ENCODE assay signal across 8 mouse cellular contexts in genomic region chr5:138256094-138256467, GRCm38 (mm10). TPM values are rescaled to one million over a fixed set of nuclear protein-coding genes. Genes with fewer than 3 reads are reported as not detected.
DNase-seq lines count a peak whose midpoint lies in the region; ATAC-seq and TF ChIP-seq lines count a peak whose summit lies in the region.

No protein-coding gene starts in this region.

- no peaks in the 10 kb centered on the region for H3K9me3 ChIP-seq in embryonic facial prominence, embryonic 12.5 days
- no peaks in the 10 kb centered on the region for H3K9me3 ChIP-seq in hindbrain, embryonic 16.5 days (ENCODE audit: control insufficient read depth, low read length)
- H3K9me3 ChIP-seq in midbrain, postnatal 0 days (ENCODE audit: low read length), result no peaks in the 10 kb centered on the region

- H3K4me3 ChIP-seq in layer of hippocampus, adult 2 months, result peak overlapping the region; percentile 95
- H3K4me3 ChIP-seq in embryonic facial prominence, embryonic 12.5 days, result peak overlapping the region; percentile 68
- H3K4me3 ChIP-seq in hindbrain, embryonic 16.5 days (ENCODE audit: low read length), result peak overlapping the region; percentile 76
- H3K4me3 ChIP-seq in midbrain, postnatal 0 days (ENCODE audit: low read depth, low read length), result peak overlapping the region; percentile 66

- no peak for ATAC-seq in embryonic facial prominence, embryonic 12.5 days (ENCODE audit: insufficient number of reproducible peaks, insufficient read depth, low FRiP score, low TSS enrichment)
- ATAC-seq in hindbrain, embryonic 16.5 days, result no peak; the same call in 1 of the 2 replicates
- peak; percentile 8; the same call in 1 of the 2 replicates for ATAC-seq in midbrain, postnatal 0 days (ENCODE audit: low FRiP score)

- TF ChIP-seq CTCF in layer of hippocampus, adult 2 months (conservative IDR thresholded peaks at IDR 0.05), result no peak
- TF ChIP-seq CTCF in midbrain, postnatal 0 days (IDR thresholded peaks at IDR 0.05), result no peak

- 0 out of 2 replicates have a peak, but pooled peaks cover 4% of the 10 kb centered on the region for H3K4me1 ChIP-seq in embryonic facial prominence, embryonic 12.5 days
- H3K4me1 ChIP-seq in hindbrain, embryonic 16.5 days (ENCODE audit: control insufficient read depth, insufficient read depth, low read depth, low read length), result peaks cover 12% of the 10 kb centered on the region
- 0 out of 2 replicates have a peak, but pooled peaks cover 2% of the 10 kb centered on the region for H3K4me1 ChIP-seq in midbrain, postnatal 0 days (ENCODE audit: insufficient read depth, low read length)

- no peaks in the 10 kb centered on the region for H3K27me3 ChIP-seq in embryonic facial prominence, embryonic 12.5 days
- no peaks in the 10 kb centered on the region for H3K27me3 ChIP-seq in hindbrain, embryonic 16.5 days (replicated peaks; ENCODE audit: control insufficient read depth, insufficient read depth, low read length)
- H3K27me3 ChIP-seq in midbrain, postnatal 0 days (ENCODE audit: insufficient read depth, low read length), result no peaks in the 10 kb centered on the region

- H3K4me2 ChIP-seq in embryonic facial prominence, embryonic 12.5 days (replicated peaks), result peak overlapping the region; percentile 61
- peak overlapping the region; percentile 97 for H3K4me2 ChIP-seq in hindbrain, embryonic 16.5 days (ENCODE audit: low read length)
- H3K4me2 ChIP-seq in midbrain, postnatal 0 days (ENCODE audit: low read depth, low read length, poor library complexity, severe bottlenecking), result peak overlapping the region; percentile 89

- peak overlapping the region; percentile 93 for H3K27ac ChIP-seq in layer of hippocampus, adult 2 months
- H3K27ac ChIP-seq in embryonic facial prominence, embryonic 12.5 days, result 0 out of 2 replicates have a peak overlapping the region, but pooled peaks have one; percentile 41
- peak overlapping the region; percentile 87 for H3K27ac ChIP-seq in hindbrain, embryonic 16.5 days (ENCODE audit: low read depth, low read length)
- H3K27ac ChIP-seq in midbrain, postnatal 0 days (ENCODE audit: low read depth, low read length), result peak overlapping the region; percentile 85

- peaks cover 28% of the 10 kb centered on the region for H3K36me3 ChIP-seq in embryonic facial prominence, embryonic 12.5 days
- H3K36me3 ChIP-seq in hindbrain, embryonic 16.5 days (ENCODE audit: control insufficient read depth, insufficient read depth, low read length), result peaks cover 21% of the 10 kb centered on the region
- H3K36me3 ChIP-seq in midbrain, postnatal 0 days (ENCODE audit: insufficient read depth, low read length), result peaks cover 26% of the 10 kb centered on the region

- DNase-seq in layer of hippocampus, adult 2 months (ENCODE audit: low spot score in 2 of 2), result peak in 1 of 2 experiments; percentile 23
- DNase-seq in layer of hippocampus, adult 9-10 months (ENCODE audit: low spot score), result no peak
- no peak for DNase-seq in midbrain, postnatal 0 days (ENCODE audit: low spot score)
- DNase-seq in right cerebral cortex, postnatal 25 days, result no peak
- DNase-seq in gastrocnemius, adult 18-20 months (ENCODE audit: low spot score), result no peak
- no peak for DNase-seq in MN1 (ENCODE audit: low spot score)

- WGBS in embryonic facial prominence, embryonic 12.5 days, result 28% methylated on average over 7 of the region's 7 CpGs
- WGBS in hindbrain, embryonic 16.5 days, result 13% methylated on average over 7 of the region's 7 CpGs
- WGBS in midbrain, postnatal 0 days, result 21% methylated on average over 7 of the region's 7 CpGs

- peak overlapping the region; percentile 61 for H3K9ac ChIP-seq in embryonic facial prominence, embryonic 12.5 days
- peak overlapping the region; percentile 78 for H3K9ac ChIP-seq in hindbrain, embryonic 16.5 days (ENCODE audit: low read depth, low read length)
- H3K9ac ChIP-seq in midbrain, postnatal 0 days (replicated peaks; ENCODE audit: low read length, poor library complexity, severe bottlenecking), result peak overlapping the region; percentile 79

RNA-seq across cellular contexts. Expression of gene Lamtor4, which starts 0.8 kb away (rescaled TPM):
- total RNA-seq in layer of hippocampus, adult 2 months (2021), result 10 to 100 TPM; 60.0 to 60.9 TPM
- 50.9 and 57.0 TPM in 2 replicates for polyA plus RNA-seq in embryonic facial prominence, embryonic 12.5 days (2016; fragmentation: Nextera tagmentation; extraction: Ambion mirVana)
- polyA plus RNA-seq in hindbrain, embryonic 16.5 days (2015; fragmentation: Nextera tagmentation; extraction: Ambion mirVana), result 107 and 120 TPM in 2 replicates
- 59.1 and 79.6 TPM in 2 replicates for total RNA-seq in midbrain, postnatal 0 days (2014; rRNA removed)
- 99.8 and 104 TPM in 2 replicates for polyA plus RNA-seq in midbrain, postnatal 0 days (2015; fragmentation: Nextera tagmentation; extraction: Ambion mirVana)
- 10 to 100 TPM; 47.2 to 51.1 TPM for total RNA-seq in gastrocnemius, adult 18-20 months (2021)

RNA-seq across cellular contexts. Expression of gene BC037034, which starts 7.8 kb away (rescaled TPM):
- total RNA-seq in layer of hippocampus, adult 2 months (2021), result 10 to 100 TPM; 68.1 to 77.0 TPM
- polyA plus RNA-seq in embryonic facial prominence, embryonic 12.5 days (2016; fragmentation: Nextera tagmentation; extraction: Ambion mirVana), result 11.3 and 12.3 TPM in 2 replicates
- polyA plus RNA-seq in hindbrain, embryonic 16.5 days (2015; fragmentation: Nextera tagmentation; extraction: Ambion mirVana), result 15.3 and 18.4 TPM in 2 replicates
- 73.1 and 79.2 TPM in 2 replicates for total RNA-seq in midbrain, postnatal 0 days (2014; rRNA removed)
- 15.4 and 17.3 TPM in 2 replicates for polyA plus RNA-seq in midbrain, postnatal 0 days (2015; fragmentation: Nextera tagmentation; extraction: Ambion mirVana)
- total RNA-seq in gastrocnemius, adult 18-20 months (2021), result 1 to 10 TPM; 2.7 to 3.2 TPM

RNA-seq across cellular contexts. Expression of gene Gal3st4, which starts 16.6 kb away (rescaled TPM):
- total RNA-seq in layer of hippocampus, adult 2 months (2021), result 1 to 10 TPM; 3.2 to 3.7 TPM
- 3.7 and 4.3 TPM in 2 replicates for polyA plus RNA-seq in embryonic facial prominence, embryonic 12.5 days (2016; fragmentation: Nextera tagmentation; extraction: Ambion mirVana)
- polyA plus RNA-seq in hindbrain, embryonic 16.5 days (2015; fragmentation: Nextera tagmentation; extraction: Ambion mirVana), result 2.1 and 2.7 TPM in 2 replicates
- total RNA-seq in midbrain, postnatal 0 days (2014; rRNA removed), result 0.71 and 1.4 TPM in 2 replicates
- polyA plus RNA-seq in midbrain, postnatal 0 days (2015; fragmentation: Nextera tagmentation; extraction: Ambion mirVana), result 1.7 TPM in 2 replicates
- under 1 TPM in 1 of 2 experiments, not detected in 1; 0.14 TPM for total RNA-seq in gastrocnemius, adult 18-20 months (2021)

RNA-seq across cellular contexts. Expression of gene Gm43720, which starts 23.7 kb away (rescaled TPM):
- total RNA-seq in layer of hippocampus, adult 2 months (2021), result under 1 TPM in 1 of 2 experiments, not detected in 1; 0.12 TPM
- polyA plus RNA-seq in embryonic facial prominence, embryonic 12.5 days (2016; fragmentation: Nextera tagmentation; extraction: Ambion mirVana), result 0.23 TPM in 1 of 2 replicates, not detected in the other
- 0.04 and 0.12 TPM in 2 replicates for polyA plus RNA-seq in hindbrain, embryonic 16.5 days (2015; fragmentation: Nextera tagmentation; extraction: Ambion mirVana)
- 0.11 TPM in 1 of 2 replicates, not detected in the other for total RNA-seq in midbrain, postnatal 0 days (2014; rRNA removed)
- 0.05 TPM in 1 of 2 replicates, not detected in the other for polyA plus RNA-seq in midbrain, postnatal 0 days (2015; fragmentation: Nextera tagmentation; extraction: Ambion mirVana)
- total RNA-seq in gastrocnemius, adult 18-20 months (2021), result not detected

RNA-seq across cellular contexts. Expression of gene Gpc2, which starts 23.7 kb away (rescaled TPM):
- 1 to 10 TPM; 2.4 to 2.5 TPM for total RNA-seq in layer of hippocampus, adult 2 months (2021)
- polyA plus RNA-seq in embryonic facial prominence, embryonic 12.5 days (2016; fragmentation: Nextera tagmentation; extraction: Ambion mirVana), result 70.1 and 75.3 TPM in 2 replicates
- 113 and 140 TPM in 2 replicates for polyA plus RNA-seq in hindbrain, embryonic 16.5 days (2015; fragmentation: Nextera tagmentation; extraction: Ambion mirVana)
- total RNA-seq in midbrain, postnatal 0 days (2014; rRNA removed), result 134 and 154 TPM in 2 replicates
- 50.5 and 50.7 TPM in 2 replicates for polyA plus RNA-seq in midbrain, postnatal 0 days (2015; fragmentation: Nextera tagmentation; extraction: Ambion mirVana)
- total RNA-seq in gastrocnemius, adult 18-20 months (2021), result not detected

Comparison
In these comparisons a context has a peak if more than half of its experiments do, and no peak if none do; other contexts are left out.
1. H3K27ac ChIP-seq: peak in every context shown above with its lines; median percentile 93 in layer of hippocampus, adult 2 months; 87 in hindbrain, embryonic 16.5 days; 85 in midbrain, postnatal 0 days; 41 in embryonic facial prominence, embryonic 12.5 days.
2. RNA of gene BC037034, which starts 7.8 kb away (total RNA-seq): 73.1 to 79.2 TPM in midbrain, postnatal 0 days and 68.1 to 77.0 TPM in layer of hippocampus, adult 2 months; 2.7 to 3.2 TPM in gastrocnemius, adult 18-20 months; every median in the first group is over 10 times any median in the second.
3. Peak in every context shown above with its lines, with median percentiles within 50 percentile points of each other: H3K4me3 ChIP-seq, H3K4me2 ChIP-seq and H3K9ac ChIP-seq.